Mouse (Mus musculus): ENCODE data around the gene Zfp106.
"Not testable (repeated sequence)": the region's sequence is repeated elsewhere in the genome, so short reads cannot be mapped to it uniquely, and the experiment has no call there.

GRCm38 (mm10) chr2:120572161-120572560, 8.5 kb upstream of the Zfp106 start:
- TF ChIP-seq CTCF (IDR thresholded peaks at IDR 0.05; ENCODE audit: borderline replicate concordance, insufficient read depth, low read depth, low read length); POLR2A (IDR thresholded peaks at IDR 0.05; ENCODE audit: borderline replicate concordance, insufficient read depth, low read length): not testable (repeated sequence)
